Mouse (Mus musculus): ENCODE measurements around the gene Sord. TPM values are rescaled to one million over a fixed set of nuclear protein-coding genes. Genes with fewer than 3 reads are reported as not detected.
A peak's percentile ranks its signal among the peaks of the same experiment; 100 is the strongest.

Sord gene
- polyA plus RNA-seq (2012; rRNA removed): 16.1 and 71.5 TPM in 2 replicates

GRCm38 (mm10) chr2:122234611-122235288 is at the start of gene Sord:
Sord (plus strand) TSS chr2:122234749.
- WGBS: 2% methylated on average over 35 of the region's 35 CpGs
- peak within 1 kb of the TSS; percentile 99 for H3K27ac ChIP-seq (ENCODE audit: insufficient read depth, low read depth, low read length)

GRCm38 (mm10) chr2:122185086-122185485 is 49.5 kb upstream of the Sord start:
- H3K27me3 ChIP-seq (ENCODE audit: control insufficient read depth, insufficient read depth, low read length): no peaks in the 10 kb centered on the region
- no peak overlapping the region for H3K4me3 ChIP-seq (ENCODE audit: low read depth, low read length)
- no peaks in the 10 kb centered on the region for H3K36me3 ChIP-seq (ENCODE audit: control insufficient read depth, insufficient read depth, low read length)
- no peak for TF ChIP-seq CTCF (IDR thresholded peaks at IDR 0.05; ENCODE audit: extremely low read depth, insufficient read length, insufficient replicate concordance, low read depth, low read length)
- H3K4me1 ChIP-seq (ENCODE audit: control insufficient read depth, insufficient read depth, insufficient read length, low read length): peaks cover 6% of the 10 kb centered on the region
- WGBS: 78% methylated on average over 4 of the region's 4 CpGs
- H3K27ac ChIP-seq (ENCODE audit: insufficient read depth, low read depth, low read length): no peak overlapping the region

More at GRCm38 (mm10) chr2:122234611-122235288, at the start of gene Sord:
- no peaks in the 10 kb centered on the region for H3K36me3 ChIP-seq (ENCODE audit: control insufficient read depth, insufficient read depth, low read length)
- H3K4me3 ChIP-seq (ENCODE audit: low read depth, low read length): peak within 1 kb of the TSS; percentile 90
- H3K4me1 ChIP-seq (ENCODE audit: control insufficient read depth, insufficient read depth, insufficient read length, low read length): peaks cover 7% of the 10 kb centered on the region; the same call in 1 of the 2 replicates
- TF ChIP-seq POLR2A (IDR thresholded peaks at IDR 0.05; ENCODE audit: low read depth, low read length) (peak; percentile 40), CTCF (IDR thresholded peaks at IDR 0.05; ENCODE audit: extremely low read depth, insufficient read length, insufficient replicate concordance, low read depth, low read length) (0 out of 2 replicates have a peak, but pooled peaks have one; percentile 1)
- H3K27me3 ChIP-seq (ENCODE audit: control insufficient read depth, insufficient read depth, low read length): no peaks in the 10 kb centered on the region

GRCm38 (mm10) chr2:122186106-122186505 is 48.4 kb upstream of the Sord start, which contains the start of the genes Patl2 and Terb2:
Patl2 (minus strand) TSS chr2:122186189.
Terb2 (plus strand) TSS chr2:122186272.
- Histone ChIP-seq H3K4me1 (ENCODE audit: control insufficient read depth, insufficient read depth, insufficient read length, low read length) (peaks cover 6% of the 10 kb centered on the region), H3K4me3 (ENCODE audit: low read depth, low read length) (no peak within 1 kb of the TSS), H3K27me3 (ENCODE audit: control insufficient read depth, insufficient read depth, low read length) (no peaks in the 10 kb centered on the region), H3K36me3 (ENCODE audit: control insufficient read depth, insufficient read depth, low read length) (no peaks in the 10 kb centered on the region), H3K27ac (ENCODE audit: insufficient read depth, low read depth, low read length) (no peak within 1 kb of the TSS)
- no peak for TF ChIP-seq POLR2A (IDR thresholded peaks at IDR 0.05; ENCODE audit: low read depth, low read length)
- no peak for TF ChIP-seq CTCF (IDR thresholded peaks at IDR 0.05; ENCODE audit: extremely low read depth, insufficient read length, insufficient replicate concordance, low read depth, low read length)
- 88% methylated on average over 17 of the region's 17 CpGs for WGBS

DNA sequence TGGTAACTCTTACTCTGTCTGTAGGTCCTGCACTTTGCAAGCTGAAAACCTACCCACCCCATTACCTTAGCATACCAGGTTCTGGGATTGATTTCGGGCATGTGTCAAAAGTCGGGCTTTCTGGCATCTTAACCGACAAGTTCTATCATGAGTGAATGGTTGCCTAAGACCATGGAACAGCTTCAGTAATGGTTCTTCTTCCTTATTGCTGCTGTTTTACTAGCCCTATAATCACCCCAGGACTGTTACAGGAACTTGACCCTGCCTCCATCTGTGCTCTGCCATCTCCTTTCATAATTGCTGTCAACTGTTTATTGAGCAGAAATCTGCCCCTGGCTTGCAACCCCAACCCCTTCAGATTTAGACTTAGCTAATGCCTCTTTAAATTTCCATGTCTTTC is 47.8 kb upstream of the Sord start:
- peaks cover 6% of the 10 kb centered on the region for H3K4me1 ChIP-seq (ENCODE audit: control insufficient read depth, insufficient read depth, insufficient read length, low read length)
- no peak overlapping the region for H3K4me3 ChIP-seq (ENCODE audit: low read depth, low read length)
- TF ChIP-seq POLR2A (IDR thresholded peaks at IDR 0.05; ENCODE audit: low read depth, low read length) (no peak), CTCF (IDR thresholded peaks at IDR 0.05; ENCODE audit: extremely low read depth, insufficient read length, insufficient replicate concordance, low read depth, low read length) (no peak)
- H3K27me3 ChIP-seq (ENCODE audit: control insufficient read depth, insufficient read depth, low read length): no peaks in the 10 kb centered on the region
- no peak overlapping the region for H3K27ac ChIP-seq (ENCODE audit: insufficient read depth, low read depth, low read length)
- 40% methylated on average over 3 of the region's 3 CpGs for WGBS
- H3K36me3 ChIP-seq (ENCODE audit: control insufficient read depth, insufficient read depth, low read length): no peaks in the 10 kb centered on the region

- no peak overlapping the region for H3K4me3 ChIP-seq (ENCODE audit: low read depth, low read length)
- no peak for TF ChIP-seq CTCF (IDR thresholded peaks at IDR 0.05; ENCODE audit: extremely low read depth, insufficient read length, insufficient replicate concordance, low read depth, low read length)
- TF ChIP-seq POLR2A (IDR thresholded peaks at IDR 0.05; ENCODE audit: low read depth, low read length): no peak
- H3K27ac ChIP-seq (ENCODE audit: insufficient read depth, low read depth, low read length): no peak overlapping the region
- H3K27me3 ChIP-seq (ENCODE audit: control insufficient read depth, insufficient read depth, low read length): no peaks in the 10 kb centered on the region
- peaks cover 4% of the 10 kb centered on the region; the same call in 1 of the 2 replicates for H3K4me1 ChIP-seq (ENCODE audit: control insufficient read depth, insufficient read depth, insufficient read length, low read length)
- 64% methylated on average over 3 of the region's 3 CpGs for WGBS
- no peaks in the 10 kb centered on the region for H3K36me3 ChIP-seq (ENCODE audit: control insufficient read depth, insufficient read depth, low read length)
These were observed 42.7 kb upstream of the Sord start for GRCm38 (mm10) chr2:122191849-122192248.

DNA sequence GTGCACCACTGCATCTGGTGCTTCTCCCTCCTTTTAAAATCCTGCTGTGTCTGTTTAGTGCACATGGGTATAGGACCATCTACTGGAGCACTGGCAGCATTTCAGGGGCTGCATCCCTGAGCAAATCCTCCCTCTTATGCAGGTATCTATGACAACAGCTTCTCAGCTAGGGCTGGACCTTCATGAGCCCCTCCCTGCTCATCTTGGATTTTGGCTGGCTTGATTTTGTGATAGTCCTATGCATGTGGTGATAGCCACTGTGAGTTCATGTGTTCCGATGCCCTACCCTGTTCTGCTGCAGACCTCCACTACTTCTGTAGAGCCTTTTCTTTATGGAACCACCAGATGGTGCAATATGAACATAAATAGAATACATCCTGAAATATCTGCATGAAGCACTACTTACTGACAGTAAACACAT is 40.0 kb upstream of the Sord start:
- H3K27ac ChIP-seq (ENCODE audit: insufficient read depth, low read depth, low read length): no peak overlapping the region
- 0 out of 2 replicates have a peak, but pooled peaks have one; percentile 12 for TF ChIP-seq CTCF (IDR thresholded peaks at IDR 0.05; ENCODE audit: extremely low read depth, insufficient read length, insufficient replicate concordance, low read depth, low read length)
- no peak for TF ChIP-seq POLR2A (IDR thresholded peaks at IDR 0.05; ENCODE audit: low read depth, low read length)
- no peaks in the 10 kb centered on the region for H3K27me3 ChIP-seq (ENCODE audit: control insufficient read depth, insufficient read depth, low read length)
- H3K4me3 ChIP-seq (ENCODE audit: low read depth, low read length): no peak overlapping the region
- 39% methylated on average over 1 of the region's 1 CpGs for whole genome bisulfite sequencing
- H3K36me3 ChIP-seq (ENCODE audit: control insufficient read depth, insufficient read depth, low read length): no peaks in the 10 kb centered on the region
- H3K4me1 ChIP-seq (ENCODE audit: control insufficient read depth, insufficient read depth, insufficient read length, low read length): peaks cover 4% of the 10 kb centered on the region; the same call in 1 of the 2 replicates

GRCm38 (mm10) chr2:122201501-122201900 is 33.0 kb upstream of the Sord start:
- H3K27me3 ChIP-seq (ENCODE audit: control insufficient read depth, insufficient read depth, low read length): no peaks in the 10 kb centered on the region
- TF ChIP-seq CTCF (IDR thresholded peaks at IDR 0.05; ENCODE audit: extremely low read depth, insufficient read length, insufficient replicate concordance, low read depth, low read length) (no peak), POLR2A (IDR thresholded peaks at IDR 0.05; ENCODE audit: low read depth, low read length) (no peak)
- 71% methylated on average over 1 of the region's 1 CpGs for WGBS

More at GRCm38 (mm10) chr2:122201501-122201900, 33.0 kb upstream of the Sord start:
- Histone ChIP-seq H3K27ac (ENCODE audit: insufficient read depth, low read depth, low read length) (no peak overlapping the region), H3K36me3 (ENCODE audit: control insufficient read depth, insufficient read depth, low read length) (no peaks in the 10 kb centered on the region), H3K4me1 (ENCODE audit: control insufficient read depth, insufficient read depth, insufficient read length, low read length) (peaks cover under 1% of the 10 kb centered on the region; the same call in 1 of the 2 replicates), H3K4me3 (ENCODE audit: low read depth, low read length) (no peak overlapping the region)

Data from small intestine, adult 2 months (tissue).